Mouse (Mus musculus): ENCODE results near the gene Ms4a6d.

GRCm38 (mm10) chr19:11613084-11613483 is 8.4 kb upstream of the Ms4a6d start:
- TF ChIP-seq CTCF (IDR thresholded peaks at IDR 0.05; ENCODE audit: insufficient read depth, low read depth, low read length): no peak
- no peak for TF ChIP-seq POLR2A (IDR thresholded peaks at IDR 0.05; ENCODE audit: insufficient read depth, low read depth, low read length)

Data from olfactory bulb, adult 2 months (tissue).